Mouse (Mus musculus): ENCODE data around the gene Cited2.

The Cited2 gene

DNA sequence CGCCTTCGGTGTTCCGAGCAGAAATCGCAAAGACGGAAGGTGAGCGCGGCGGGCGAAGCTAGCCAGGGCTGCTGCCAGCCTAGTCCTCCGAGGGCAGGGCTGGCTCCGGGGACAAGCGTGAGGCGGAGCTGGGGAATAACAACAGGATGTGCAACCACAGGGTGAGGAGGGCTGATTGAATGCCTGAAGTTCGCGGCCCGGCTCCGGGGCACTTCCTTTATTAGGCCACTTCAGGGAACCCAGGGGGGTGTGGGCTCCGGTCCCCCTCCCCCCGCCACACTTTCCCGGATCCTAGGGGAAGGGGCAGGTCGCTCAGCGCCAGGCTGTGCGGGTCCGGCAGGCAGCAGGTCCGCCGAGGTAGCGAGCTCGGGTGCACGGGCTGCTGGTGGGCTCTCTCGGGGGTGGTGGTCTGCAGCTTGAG is 413 bp downstream of the Cited2 start:
- in situ Hi-C loops (cut with MboI): loop anchor here (25.0 kb wide), 1 partner anchor 736 kb away; no protein-coding TSS in a partner anchor

DNA sequence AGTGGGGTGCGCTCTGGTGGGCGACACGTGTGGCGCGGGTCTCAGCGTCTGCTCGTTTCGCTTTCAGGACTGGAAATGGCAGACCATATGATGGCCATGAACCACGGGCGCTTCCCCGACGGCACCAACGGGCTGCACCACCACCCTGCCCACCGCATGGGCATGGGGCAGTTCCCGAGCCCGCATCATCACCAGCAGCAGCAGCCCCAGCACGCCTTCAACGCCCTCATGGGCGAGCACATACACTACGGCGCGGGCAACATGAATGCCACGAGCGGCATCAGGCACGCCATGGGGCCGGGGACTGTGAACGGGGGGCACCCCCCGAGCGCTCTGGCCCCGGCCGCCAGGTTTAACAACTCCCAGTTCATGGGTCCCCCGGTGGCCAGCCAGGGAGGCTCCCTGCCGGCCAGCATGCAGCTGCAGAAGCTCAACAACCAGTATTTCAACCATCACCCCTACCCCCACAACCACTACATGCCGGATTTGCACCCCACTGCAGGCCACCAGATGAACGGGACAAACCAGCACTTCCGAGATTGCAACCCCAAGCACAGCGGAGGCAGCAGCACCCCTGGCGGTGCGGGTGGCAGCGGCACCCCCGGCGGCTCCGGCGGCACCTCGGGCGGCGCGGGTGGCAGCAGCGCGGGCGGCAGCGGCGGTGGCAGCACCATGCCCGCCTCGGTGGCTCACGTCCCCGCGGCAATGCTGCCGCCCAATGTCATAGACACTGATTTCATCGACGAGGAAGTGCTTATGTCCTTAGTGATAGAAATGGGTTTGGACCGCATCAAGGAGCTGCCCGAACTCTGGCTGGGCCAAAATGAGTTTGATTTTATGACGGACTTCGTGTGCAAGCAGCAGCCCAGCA is 1.1 kb downstream of the Cited2 start:
- in situ Hi-C loops (cut with MboI): loop anchor here (25.0 kb wide), 1 partner anchor 737 kb away; no protein-coding TSS in a partner anchor

DNA sequence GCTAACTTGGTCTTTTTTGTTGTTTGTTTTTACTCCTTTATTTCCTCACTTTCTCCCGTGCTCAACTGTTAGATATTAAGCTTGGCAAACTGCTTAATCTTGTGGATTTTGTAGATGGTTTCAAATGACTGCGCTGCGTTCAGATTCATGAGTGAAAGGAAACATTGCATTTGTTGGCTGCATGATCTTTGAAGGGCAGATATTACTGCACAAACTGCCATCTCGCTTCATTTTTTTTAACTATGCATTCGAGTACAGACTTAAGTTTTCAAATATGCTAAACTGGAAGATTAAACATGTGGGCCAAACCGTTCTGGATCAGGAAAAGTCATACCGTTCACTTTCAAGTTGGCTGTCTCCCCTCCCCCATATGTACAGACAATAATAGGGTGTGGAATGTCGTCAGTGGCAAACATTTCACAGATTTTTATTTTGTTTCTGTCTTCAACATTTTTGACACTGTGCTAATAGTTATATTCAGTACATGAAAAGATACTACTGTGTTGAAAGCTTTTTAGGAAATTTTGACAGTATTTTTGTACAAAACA is 2.1 kb downstream of the Cited2 start:
- in situ Hi-C loops (cut with MboI): loop anchor here (25.0 kb wide), 1 partner anchor 662 kb away; no protein-coding TSS in a partner anchor

DNA sequence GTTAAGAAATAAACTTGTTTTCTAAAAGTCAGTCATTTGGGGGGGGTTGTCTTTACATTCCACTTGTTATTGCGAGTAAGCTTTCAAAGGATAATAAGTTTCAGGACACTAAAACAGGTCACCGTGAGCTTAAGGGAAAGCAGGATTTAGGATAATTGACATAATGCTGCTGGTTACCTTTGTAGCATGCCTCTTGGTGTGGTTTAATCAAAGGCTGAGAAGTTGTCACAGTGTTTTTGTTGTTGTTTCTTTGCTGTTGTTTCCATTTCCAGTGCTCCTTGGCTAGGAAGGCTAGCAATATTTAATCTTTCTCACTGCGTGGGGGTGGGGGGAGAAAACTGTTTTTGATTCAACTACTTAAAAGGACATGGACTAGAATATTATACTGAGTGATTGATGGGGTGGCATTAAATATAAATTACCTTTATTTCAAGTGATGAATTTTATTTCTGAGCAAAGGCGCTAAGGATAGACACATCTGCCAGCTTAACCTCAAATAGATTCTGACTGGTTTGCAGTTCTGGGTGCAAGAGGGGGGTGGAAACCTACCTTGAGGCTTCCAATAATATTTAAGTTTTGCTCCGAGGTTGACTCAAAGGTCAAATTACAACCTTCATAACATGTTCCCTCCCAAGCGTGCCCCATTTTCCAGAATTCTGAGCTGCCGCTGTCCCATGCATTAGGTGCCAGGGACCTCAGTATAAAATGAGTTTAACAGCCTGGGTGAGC is 2.8 kb downstream of the Cited2 start:
- in situ Hi-C loops (cut with MboI): loop anchor here (25.0 kb wide), 1 partner anchor 661 kb away; no protein-coding TSS in a partner anchor

DNA sequence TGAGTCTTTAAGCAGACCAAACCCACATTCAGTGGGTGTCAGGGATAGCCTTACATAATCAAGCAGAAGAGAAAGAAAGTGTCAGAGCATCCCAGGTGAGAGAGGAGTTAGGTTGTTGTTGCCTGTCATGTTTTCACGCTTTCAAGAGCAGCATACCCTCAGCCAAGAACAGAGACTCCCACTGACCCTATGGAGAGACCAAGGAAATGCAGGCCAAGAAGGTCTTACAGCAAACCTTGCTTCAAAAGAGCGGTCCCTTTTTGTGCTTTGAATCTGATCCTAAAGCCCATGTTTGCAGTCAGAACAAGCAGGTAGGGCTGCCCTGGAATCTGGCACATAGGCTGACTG is 3.3 kb downstream of the Cited2 start:
- in situ Hi-C loops (cut with MboI): loop anchor here (25.0 kb wide), 1 partner anchor 661 kb away; no protein-coding TSS in a partner anchor

DNA sequence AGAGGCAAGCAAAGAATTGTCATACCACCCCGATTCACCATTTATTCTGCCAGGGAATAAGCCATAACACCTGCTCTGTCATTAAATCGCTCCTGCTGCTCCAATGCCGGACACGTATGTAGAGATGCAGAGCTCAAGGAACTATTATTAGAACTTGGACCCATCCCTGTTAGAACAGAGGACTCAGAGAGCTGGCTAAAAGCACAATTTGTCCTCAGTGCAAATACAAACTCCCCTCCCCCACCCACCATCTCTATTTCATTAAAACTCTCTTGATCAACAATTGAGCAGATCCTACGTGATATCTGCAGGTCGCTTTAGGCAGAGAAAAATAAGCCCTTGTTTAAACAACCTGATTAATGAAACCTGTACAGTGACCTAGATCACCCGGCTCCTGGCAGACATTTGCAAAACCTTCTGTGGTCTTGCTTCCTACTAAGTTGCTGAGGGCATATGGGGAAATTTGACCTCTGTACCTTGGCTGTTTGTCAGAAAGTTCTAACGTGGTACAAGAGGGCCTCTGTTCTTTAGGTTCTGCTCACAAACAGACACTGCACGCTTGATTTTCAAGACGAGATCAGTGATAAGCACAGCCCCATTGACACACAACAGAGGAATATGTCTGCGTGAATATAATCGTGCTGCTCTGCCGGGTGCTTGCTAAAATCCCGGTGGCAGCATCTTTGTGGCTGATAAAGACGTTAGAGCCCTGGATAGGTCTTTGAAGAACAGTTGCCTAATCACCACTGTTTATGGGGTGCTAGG is 4.3 kb downstream of the Cited2 start:
- in situ Hi-C loops (cut with MboI): loop anchor here (25.0 kb wide), 1 partner anchor 660 kb away; no protein-coding TSS in a partner anchor

DNA sequence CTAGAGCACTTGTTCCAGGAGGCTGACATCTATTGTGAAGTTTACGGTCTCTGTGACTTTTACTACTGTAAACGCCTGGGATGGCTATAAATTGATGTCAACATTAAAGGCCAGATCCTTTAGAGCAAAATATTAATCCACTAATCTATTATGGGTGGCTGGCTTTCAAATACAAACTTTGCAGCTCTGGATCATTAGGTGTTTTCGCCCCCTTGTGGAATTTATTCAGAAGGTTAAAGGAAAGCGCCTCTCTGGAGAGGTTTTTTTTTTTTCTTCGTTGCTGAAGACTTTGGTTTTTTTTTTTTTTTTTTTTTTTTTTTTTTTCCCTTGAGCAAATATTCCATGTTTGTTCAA is 4.9 kb downstream of the Cited2 start:
- in situ Hi-C loops (cut with MboI): loop anchor here (25.0 kb wide), 1 partner anchor 659 kb away; no protein-coding TSS in a partner anchor

DNA sequence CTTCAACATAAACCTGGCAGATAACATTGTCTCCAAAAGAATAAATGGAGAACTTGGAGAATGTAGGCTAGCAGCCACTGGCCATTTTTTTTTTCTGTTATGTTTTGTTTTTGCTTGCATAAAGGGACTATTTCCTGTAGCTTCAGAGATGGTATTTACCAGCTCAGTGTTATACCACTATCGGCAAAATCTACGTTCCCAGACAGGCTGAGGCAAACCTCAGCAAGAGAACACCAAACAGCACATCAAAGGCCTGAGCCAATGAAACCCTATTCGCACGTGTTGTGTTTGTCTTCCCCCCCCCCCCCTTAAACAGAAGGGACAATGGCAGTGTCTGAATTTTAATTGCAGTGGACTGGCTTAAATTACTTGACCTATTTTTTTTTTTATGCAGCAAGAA is 5.7 kb downstream of the Cited2 start:
- in situ Hi-C loops (cut with MboI): loop anchor here (25.0 kb wide), 1 partner anchor 659 kb away; no protein-coding TSS in a partner anchor

DNA sequence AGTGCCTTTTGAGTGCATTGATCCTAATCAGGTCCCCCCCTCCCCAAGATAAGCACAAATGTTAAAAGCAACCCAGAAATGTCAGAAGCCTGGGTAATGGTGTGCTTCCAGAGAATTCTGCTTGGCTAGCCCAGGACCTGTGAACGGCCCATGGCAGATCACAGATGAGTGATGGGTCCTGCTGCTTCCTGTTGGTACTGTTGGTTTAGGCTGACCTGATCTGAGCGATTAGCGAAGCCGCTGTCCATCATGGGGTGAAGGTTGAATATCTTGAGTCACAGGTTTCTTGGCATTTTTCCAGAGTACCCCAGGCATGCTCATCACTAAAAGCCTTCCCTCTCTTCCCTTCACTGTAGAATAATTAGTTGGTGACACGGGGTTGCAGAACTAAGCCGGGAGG is 6.5 kb downstream of the Cited2 start:
- in situ Hi-C loops (cut with MboI): loop anchor here (25.0 kb wide), 1 partner anchor 658 kb away; no protein-coding TSS in a partner anchor

DNA sequence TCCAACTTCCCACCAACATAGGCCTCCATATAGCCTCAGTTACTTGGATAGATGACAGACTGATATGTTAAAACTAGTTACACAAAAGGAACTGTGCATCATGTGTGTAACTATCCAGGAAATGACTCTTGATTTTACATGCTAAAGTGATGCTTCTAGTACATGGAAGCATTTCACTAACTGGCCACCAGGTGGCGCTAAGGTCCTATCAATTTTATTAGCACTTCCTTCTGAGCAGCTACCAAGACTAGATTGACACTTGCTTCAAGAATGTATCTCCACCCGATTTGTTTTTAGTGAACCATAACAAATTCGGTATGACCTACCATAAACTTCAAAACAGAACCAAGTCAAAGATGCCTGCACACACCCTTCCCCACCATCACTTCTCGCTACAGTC is 10.0 kb downstream of the Cited2 start:
- in situ Hi-C loops (cut with MboI): loop anchor here (10.0 to 25.0 kb wide), 2 partner anchors 462 to 654 kb away; no protein-coding TSS in a partner anchor

DNA sequence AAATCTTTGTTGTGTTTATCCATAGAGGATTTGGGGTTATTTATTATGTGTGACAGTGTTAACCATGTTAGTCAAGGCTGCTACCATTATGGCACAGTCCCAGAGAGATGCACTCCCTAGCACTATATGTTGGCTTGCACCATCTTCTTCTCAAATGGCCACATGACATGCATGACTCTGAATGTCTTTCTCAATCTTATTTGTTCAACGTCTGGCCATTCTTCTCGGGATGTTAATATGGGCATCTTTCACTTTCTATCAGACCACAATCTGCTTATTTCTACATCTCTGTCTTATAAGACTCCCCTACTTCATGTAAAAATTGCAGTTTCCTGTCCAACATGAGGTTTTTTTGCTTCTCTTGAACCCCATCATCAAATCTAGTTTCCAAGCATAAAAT is 19.6 kb downstream of the Cited2 start:
- in situ Hi-C loops (cut with MboI): loop anchor here (25.0 kb wide), 1 partner anchor 645 kb away; no protein-coding TSS in a partner anchor

DNA sequence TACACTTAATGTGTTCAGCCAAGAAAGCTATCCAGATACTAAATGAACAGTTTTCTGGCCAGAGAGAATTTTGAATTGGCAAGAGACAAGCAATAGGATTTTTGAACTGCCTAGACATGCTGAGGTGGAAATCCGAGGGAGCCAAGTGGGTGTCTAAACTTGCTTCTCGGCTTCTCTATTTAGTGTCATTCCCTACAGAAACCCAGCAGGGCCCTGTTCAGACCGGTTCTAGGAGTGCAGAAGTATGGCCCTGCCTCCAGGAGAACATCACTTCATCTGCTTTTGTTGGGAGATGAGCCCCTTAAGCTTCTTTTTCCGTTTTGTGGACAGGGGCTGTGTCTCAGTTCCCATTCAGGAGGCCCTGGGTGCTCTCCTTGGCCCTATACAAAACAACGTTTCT is 29.5 kb downstream of the Cited2 start:
- in situ Hi-C loops (cut with MboI): no loop called here

DNA sequence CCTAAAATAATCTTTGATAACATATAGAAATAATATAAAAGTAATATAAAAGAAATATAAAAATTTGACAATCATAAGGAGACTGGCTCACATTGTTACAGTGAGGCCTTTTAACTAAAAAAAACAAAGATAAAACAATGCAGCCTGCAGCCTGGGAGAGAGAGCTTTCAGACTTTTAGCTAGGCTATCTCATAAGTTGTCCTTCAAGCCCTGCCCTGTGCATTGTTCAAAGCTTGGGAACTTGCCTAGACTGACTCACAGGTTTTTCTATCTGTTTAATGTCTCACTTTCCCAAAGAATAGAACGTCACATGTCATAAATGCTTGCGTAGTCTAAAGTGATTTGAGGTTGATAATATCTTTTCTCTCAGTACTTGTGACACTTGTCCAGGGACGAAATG is 36.8 kb downstream of the Cited2 start:
- in situ Hi-C loops (cut with MboI): no loop called here

DNA sequence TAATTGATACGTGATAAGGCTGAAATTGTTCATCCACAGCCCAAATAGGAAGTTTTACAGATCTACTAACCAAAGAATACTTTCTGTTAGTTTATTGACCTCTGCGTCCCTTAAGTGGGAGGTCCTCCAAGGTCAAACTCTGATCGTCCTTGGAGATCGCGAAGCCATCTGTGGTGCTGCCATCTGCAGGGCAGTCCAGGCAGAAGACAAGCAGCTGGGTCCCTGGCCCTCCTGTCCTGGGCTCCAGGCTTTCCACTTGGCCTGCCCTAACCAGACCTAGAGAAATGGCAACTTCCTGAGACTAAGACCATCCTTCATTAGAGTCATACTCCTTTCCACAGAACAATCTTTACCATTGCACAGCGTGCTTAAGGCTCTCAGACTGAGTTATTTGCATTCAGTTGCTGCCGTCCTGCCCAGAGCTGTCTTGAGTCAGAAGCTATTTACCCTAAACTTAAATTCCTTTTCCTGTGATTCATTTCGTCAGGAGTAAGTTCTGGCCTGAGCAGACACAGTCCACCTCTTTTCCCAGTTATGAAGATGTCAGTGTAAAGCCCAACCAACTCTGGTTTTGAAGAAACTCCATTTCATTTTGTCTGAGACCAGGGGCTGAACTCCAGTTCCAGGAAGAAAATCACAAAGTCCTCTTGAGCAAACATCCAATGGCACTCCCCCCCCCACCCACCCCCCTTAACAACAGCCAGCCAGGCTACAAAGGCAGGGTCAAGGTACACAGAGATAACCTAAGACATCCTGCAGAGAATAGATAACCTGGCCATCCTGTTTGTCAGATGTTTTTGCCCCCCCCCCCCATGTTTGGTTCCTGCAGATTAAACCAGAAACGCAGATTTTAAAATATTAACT is 38.0 kb downstream of the Cited2 start:
- in situ Hi-C loops (cut with MboI): no loop called here

DNA sequence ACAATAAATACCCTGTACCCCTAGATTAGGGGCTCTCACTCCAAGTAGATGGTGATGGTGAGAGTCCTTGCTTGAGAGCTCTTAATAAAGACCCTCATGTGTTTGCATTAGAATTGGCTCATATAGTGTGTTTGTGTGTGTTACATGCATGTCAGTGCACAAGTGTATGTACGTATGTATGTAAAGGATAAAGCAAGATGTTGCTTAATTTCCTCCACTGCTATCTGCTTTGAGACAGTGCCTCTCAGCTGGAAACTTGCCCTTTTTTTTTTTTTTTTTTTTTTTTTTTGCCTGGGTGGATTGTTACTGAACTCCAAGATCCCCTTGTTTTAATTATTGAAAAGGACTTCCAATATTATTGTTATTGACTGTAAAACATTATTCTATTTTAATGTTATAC is 38.6 kb downstream of the Cited2 start:
- in situ Hi-C loops (cut with MboI): no loop called here

DNA sequence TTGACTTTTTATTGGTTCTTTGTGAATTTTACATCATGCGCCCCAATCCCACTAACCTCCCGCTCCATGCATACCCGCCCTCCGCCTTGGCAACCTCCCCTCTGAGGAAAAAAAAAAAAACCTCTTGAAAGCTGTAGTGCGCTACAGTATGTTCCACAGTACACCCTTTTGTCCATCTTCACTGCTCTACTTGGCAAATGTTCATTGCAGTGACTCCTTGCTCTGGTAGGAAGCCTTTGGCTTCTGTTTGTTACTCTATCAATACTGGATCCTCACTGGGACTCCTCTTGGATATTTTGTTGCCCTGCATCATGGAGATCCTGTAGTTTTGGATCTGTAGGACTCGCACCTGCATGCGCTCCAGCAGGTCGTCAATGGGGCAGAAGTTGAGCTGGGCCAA is 39.9 kb downstream of the Cited2 start:
- in situ Hi-C loops (cut with MboI): no loop called here

DNA sequence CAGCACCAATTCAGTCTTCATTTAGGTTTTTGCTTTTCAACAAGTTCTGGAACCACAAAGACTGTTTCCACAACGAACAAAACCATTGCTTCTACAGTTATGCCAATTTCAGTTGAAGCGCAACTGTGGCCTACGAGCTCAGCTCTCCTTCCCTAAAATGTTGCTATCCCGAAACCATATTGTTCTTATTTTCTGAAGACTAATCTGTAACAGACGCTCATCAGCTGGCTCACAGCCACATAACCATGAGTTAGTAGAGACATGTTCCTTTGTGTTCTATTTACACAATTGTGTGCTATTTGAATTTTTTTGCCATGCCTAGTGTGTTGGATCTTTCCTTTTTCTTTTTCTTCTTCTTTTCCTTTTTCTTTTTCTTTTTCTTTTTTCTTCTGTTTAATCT is 46.8 kb downstream of the Cited2 start:
- in situ Hi-C loops (cut with MboI): no loop called here

DNA sequence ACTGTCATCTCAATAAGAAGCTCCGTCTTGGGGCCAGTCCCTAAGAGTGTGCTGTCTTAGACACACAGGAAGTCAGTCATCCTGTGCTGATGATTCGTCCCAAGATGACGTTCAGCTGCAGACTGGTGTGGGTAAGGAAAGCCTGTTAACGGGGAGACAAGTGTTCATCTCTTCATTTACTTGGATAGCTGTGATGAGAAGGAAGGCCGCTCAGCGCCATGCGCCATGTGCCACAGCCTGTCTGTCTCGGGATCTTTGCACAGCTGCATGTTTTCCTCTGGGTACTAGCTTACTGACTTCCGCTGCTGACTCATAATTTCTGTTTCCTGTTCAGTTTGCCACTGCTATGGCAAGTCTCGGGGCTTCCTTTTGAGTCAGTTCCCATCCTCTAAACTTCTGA is 49.3 kb downstream of the Cited2 start:
- in situ Hi-C loops (cut with MboI): no loop called here

DNA sequence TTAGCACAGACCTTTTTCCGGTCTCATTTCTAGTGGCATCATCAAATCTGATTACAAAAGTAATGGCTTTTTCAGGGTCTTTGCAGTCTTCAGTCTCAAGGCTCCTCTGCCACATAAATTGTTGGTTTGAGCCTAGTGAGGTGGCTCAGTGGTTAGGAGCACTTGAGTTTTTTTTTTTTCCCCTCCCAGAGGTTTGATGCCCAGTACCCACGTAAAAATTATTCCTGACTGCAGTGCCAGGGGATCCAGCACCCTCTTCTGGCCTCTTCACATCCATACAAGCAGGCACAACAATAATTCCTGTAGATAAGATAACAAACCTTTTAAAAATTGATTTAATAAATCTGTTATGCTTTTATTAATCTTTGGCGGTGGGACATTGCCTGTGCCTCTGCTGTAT is 51.3 kb downstream of the Cited2 start:
- in situ Hi-C loops (cut with MboI): no loop called here

DNA sequence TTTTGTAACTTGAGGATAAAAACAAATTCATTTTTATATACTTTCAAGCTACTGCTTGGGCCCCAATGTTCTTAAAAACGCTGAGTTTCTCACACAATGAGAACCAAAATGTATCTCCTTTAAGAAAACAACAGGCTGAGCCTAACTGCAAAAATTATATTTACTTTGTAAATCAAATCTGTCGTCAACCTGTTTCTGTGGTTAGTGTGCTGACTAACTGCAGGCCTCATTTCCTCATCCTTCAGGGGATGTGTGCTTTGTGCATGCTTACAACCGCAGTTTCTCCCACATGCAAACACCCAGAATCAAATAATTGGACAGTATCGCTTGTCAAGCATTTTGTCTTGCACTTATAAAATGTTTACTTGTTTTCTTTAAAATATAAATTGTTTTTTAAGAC is 52.1 kb downstream of the Cited2 start:
- in situ Hi-C loops (cut with MboI): no loop called here
